Mouse (Mus musculus) midbrain, embryonic 16.5 days (tissue): ENCODE data around the gene Cpne9. TPM values are rescaled to one million over a fixed set of nuclear protein-coding genes. Genes with fewer than 3 reads are reported as not detected.
A peak's percentile ranks its signal among the peaks of the same experiment; 100 is the strongest.

Experiments
- ATAC-seq: fragments of 200-750 bp; cut with Nextera tagmentation; 2 replicates; pipeline ENCODE4 v1.8.0; 2017; ENCODE audit warnings: moderate TSS enrichment
- H3K27ac ChIP-seq: fragments of 300-500 bp; sonication (generic); 2 replicates; pipeline ENCODE4 v1.5.1; 2014; ENCODE audit warnings: mild to moderate bottlenecking, low read length, mixed read lengths
- H3K27me3 ChIP-seq: fragments of 300-500 bp; sonication (generic); 2 replicates; pipeline ENCODE4 v1.6.1; 2014; ENCODE audit warnings: low read depth, low read length, mixed read lengths; ENCODE audit not compliant: control insufficient read depth, insufficient read depth
- H3K36me3 ChIP-seq: fragments of 300-500 bp; sonication (generic); 2 replicates; pipeline ENCODE4 v1.6.1; 2014; ENCODE audit warnings: mild to moderate bottlenecking, low read length, moderate library complexity, mixed read lengths; ENCODE audit not compliant: control insufficient read depth, insufficient read depth
- H3K4me1 ChIP-seq: fragments of 300-500 bp; sonication (generic); 2 replicates; pipeline ENCODE4 v1.6.1; 2014; ENCODE audit warnings: mild to moderate bottlenecking, low read length, mixed read lengths; ENCODE audit not compliant: control insufficient read depth, insufficient read depth
- H3K4me2 ChIP-seq: fragments of 300-500 bp; sonication (generic); 2 replicates; pipeline ENCODE4 v1.6.1; 2014; ENCODE audit warnings: mild to moderate bottlenecking, low read length, mixed read lengths
- H3K4me3 ChIP-seq: fragments of 300-500 bp; sonication (generic); 2 replicates; pipeline ENCODE4 v1.5.1; 2014; ENCODE audit warnings: low read depth, mild to moderate bottlenecking, low read length, moderate library complexity, mixed read lengths
- H3K9ac ChIP-seq: fragments of 300-500 bp; sonication (generic); 2 replicates; pipeline ENCODE4 v1.6.1; 2014; ENCODE audit warnings: low read depth, low read length, mixed read lengths
- H3K9me3 ChIP-seq: fragments of 300-500 bp; sonication (generic); replicated peaks from 2 replicates; pipeline ENCODE4 v1.6.1; 2014; ENCODE audit warnings: mild to moderate bottlenecking, low read length, mixed read lengths; ENCODE audit not compliant: control insufficient read depth, poor library complexity, severe bottlenecking
- WGBS: fragments of 180-500 bp; shearing (Covaris S2); extraction: QIAGEN DNeasy Blood & Tissue Kit; methylation state at CpG from one replicate; pipeline ENCODE4 v1.1.7; 2014; 5-methylcytosine and 5-hydroxymethylcytosine counted together
- polyA plus RNA-seq: library from polyadenylated mRNA; unstranded; fragments of >200 nt; fragmentation: Nextera tagmentation; extraction: Ambion mirVana; gene quantifications from 2 replicates; pipeline ENCODE4 v1.2.1, GENCODE M21; 2015

The Cpne9 gene
- polyA plus RNA-seq, 1 experiment from 2014 or later = 3.9 TPM

GRCm38 (mm10) chr6:113342297-113342696, 60.2 kb downstream of the Cpne9 start:
- H3K9ac ChIP-seq = peak overlapping the region; percentile 52
- WGBS = 49% methylated on average over 4 of the region's 7 CpGs
- H3K27ac ChIP-seq = peak overlapping the region; percentile 35
- ATAC-seq = peak; percentile 54; the same call in 1 of the 2 replicates
- no peaks in the 10 kb centered on the region for H3K27me3 ChIP-seq
- H3K9me3 ChIP-seq = no peaks in the 10 kb centered on the region
- H3K4me3 ChIP-seq = peak overlapping the region; percentile 67
- H3K4me2 ChIP-seq = peak overlapping the region; percentile 78
- H3K36me3 ChIP-seq = no peaks in the 10 kb centered on the region; the same call in none of the 2 replicates
- H3K4me1 ChIP-seq = peaks cover 18% of the 10 kb centered on the region

DNA sequence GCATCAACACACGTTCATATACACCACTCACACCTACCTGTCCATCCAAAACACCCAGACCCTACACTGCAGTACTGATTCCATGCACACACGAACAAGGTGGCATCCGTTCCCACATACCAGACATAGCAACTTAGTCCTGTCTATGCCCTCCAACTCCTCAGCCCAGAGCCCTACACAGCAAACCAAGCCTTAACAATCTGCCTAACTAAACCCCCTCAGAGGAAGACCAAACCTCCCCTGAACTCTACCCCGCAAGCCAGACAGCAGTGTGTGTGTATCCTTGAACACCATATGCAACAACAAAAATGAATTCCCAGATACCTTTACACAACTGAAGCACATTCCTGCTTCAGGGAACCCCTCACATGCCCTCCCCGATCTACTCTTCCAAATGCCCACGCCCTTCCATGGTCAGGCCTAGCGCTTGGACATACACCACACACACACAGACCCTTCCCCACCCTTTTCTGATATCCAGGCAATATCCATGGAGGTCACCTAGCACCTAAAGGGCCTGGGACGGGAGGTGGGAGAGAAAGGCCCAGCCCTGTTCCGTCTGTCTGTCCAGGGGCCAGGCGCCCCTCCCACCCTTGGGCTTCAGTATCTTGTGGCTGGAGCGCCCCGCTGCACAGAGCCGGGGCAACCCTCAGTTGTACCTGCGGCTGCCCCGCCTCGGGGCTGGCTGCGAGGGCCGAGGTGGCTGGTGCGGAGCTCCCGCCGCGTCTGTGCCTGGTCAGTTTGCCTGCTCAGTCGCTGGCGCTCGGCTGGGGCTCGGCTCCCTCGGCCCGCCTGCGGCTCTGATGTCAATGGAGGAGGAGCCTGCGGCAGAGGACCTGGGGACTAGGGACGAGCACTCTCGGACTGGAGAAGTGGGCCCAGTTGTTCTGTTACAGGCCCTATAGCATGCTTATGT, 61.3 kb downstream of the Cpne9 start, which contains the start of gene Camk1:
Gene Camk1, minus strand, starts transcription at position 808 of the 916 bp plus-strand sequence.
- no peaks in the 10 kb centered on the region for H3K27me3 ChIP-seq
- H3K36me3 ChIP-seq = no peaks in the 10 kb centered on the region; the same call in 1 of the 2 replicates
- peak; percentile 79 for ATAC-seq
- no peaks in the 10 kb centered on the region for H3K9me3 ChIP-seq
- 18% methylated on average over 28 of the region's 32 CpGs for WGBS
- peak within 1 kb of the TSS; percentile 65 for H3K27ac ChIP-seq
- peak within 1 kb of the TSS; percentile 78 for H3K4me2 ChIP-seq
- peaks cover 18% of the 10 kb centered on the region for H3K4me1 ChIP-seq
- H3K9ac ChIP-seq = peak within 1 kb of the TSS; percentile 91
- H3K4me3 ChIP-seq = peak within 1 kb of the TSS; percentile 67

GRCm38 (mm10) chr6:113344321-113344720, 62.2 kb downstream of the Cpne9 start:
- Histone ChIP-seq H3K9me3 (no peaks in the 10 kb centered on the region), H3K9ac (peak overlapping the region; percentile 91), H3K4me1 (peaks cover 18% of the 10 kb centered on the region), H3K4me3 (peak overlapping the region; percentile 67; the same call in 1 of the 2 replicates), H3K27me3 (no peaks in the 10 kb centered on the region), H3K27ac (no peak overlapping the region), H3K4me2 (peak overlapping the region; percentile 78), H3K36me3 (no peaks in the 10 kb centered on the region; the same call in 1 of the 2 replicates)
- 0 out of 2 replicates have a peak, but pooled peaks have one; percentile 18 for ATAC-seq
- 49% methylated on average over 2 of the region's 2 CpGs for WGBS

DNA sequence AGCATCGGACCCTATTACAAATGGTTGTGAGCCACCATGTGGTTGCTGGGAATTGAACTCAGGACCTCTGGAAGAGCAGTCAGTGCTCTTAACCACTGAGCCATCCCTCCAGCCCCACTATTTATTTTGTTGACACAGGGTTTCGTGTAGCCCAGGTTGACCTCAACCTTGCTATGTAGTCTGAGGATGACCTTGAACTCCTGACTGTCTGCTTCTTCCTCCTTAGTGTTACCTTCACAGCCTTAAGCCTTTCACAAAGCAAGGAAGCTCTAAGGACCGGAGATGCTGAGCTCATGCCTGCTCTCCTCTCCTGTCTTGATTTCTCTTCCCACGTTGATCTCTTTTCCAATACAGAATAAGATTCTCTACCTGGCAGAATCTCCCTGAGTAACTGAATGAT, 64.8 kb downstream of the Cpne9 start:
- no peaks in the 10 kb centered on the region for H3K36me3 ChIP-seq
- no peak overlapping the region for H3K4me2 ChIP-seq
- H3K27me3 ChIP-seq = no peaks in the 10 kb centered on the region
- H3K9ac ChIP-seq = no peak overlapping the region
- H3K4me1 ChIP-seq = peaks cover 12% of the 10 kb centered on the region
- no peak overlapping the region for H3K4me3 ChIP-seq
- H3K27ac ChIP-seq = no peak overlapping the region
- H3K9me3 ChIP-seq = no peaks in the 10 kb centered on the region
- whole genome bisulfite sequencing = 81% methylated on average over 4 of the region's 4 CpGs
- no peak for ATAC-seq

DNA sequence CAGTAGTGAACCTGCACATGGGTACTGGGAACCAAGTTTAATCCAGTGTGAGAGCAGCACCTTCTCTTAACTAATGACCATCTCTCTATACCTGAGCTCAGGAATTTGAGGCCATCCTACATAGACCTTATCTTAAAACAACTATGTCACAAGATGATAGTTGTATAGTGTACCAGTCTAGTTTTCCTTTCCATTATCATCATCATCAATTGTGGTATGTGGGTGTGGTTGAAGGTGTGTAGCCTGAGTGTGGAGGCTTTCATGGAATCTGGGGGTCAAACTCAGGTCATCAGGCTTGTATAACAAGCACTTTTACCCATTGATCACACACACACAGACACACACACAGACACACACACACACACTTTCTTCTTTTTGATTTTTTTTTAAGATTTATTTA, 68.4 kb downstream of the Cpne9 start:
- no peaks in the 10 kb centered on the region for H3K27me3 ChIP-seq
- H3K9ac ChIP-seq = no peak overlapping the region
- no peaks in the 10 kb centered on the region for H3K9me3 ChIP-seq
- H3K4me3 ChIP-seq = no peak overlapping the region
- H3K36me3 ChIP-seq = no peaks in the 10 kb centered on the region
- H3K4me1 ChIP-seq = no peaks in the 10 kb centered on the region
- no peak overlapping the region for H3K4me2 ChIP-seq
- H3K27ac ChIP-seq = no peak overlapping the region
- no peak for ATAC-seq

GRCm38 (mm10) chr6:113351161-113351560, 69.1 kb downstream of the Cpne9 start:
- Histone ChIP-seq H3K4me2 (no peak overlapping the region), H3K27me3 (no peaks in the 10 kb centered on the region), H3K36me3 (no peaks in the 10 kb centered on the region), H3K9me3 (no peaks in the 10 kb centered on the region), H3K9ac (no peak overlapping the region), H3K4me3 (no peak overlapping the region), H3K27ac (no peak overlapping the region), H3K4me1 (no peaks in the 10 kb centered on the region)
- no peak for ATAC-seq
- 90% methylated on average over 1 of the region's 1 CpGs for WGBS

GRCm38 (mm10) chr6:113351653-113352052, 69.5 kb downstream of the Cpne9 start:
- Histone ChIP-seq H3K4me3 (no peak overlapping the region), H3K36me3 (no peaks in the 10 kb centered on the region), H3K9ac (no peak overlapping the region), H3K9me3 (no peaks in the 10 kb centered on the region), H3K4me1 (no peaks in the 10 kb centered on the region), H3K27ac (no peak overlapping the region), H3K27me3 (no peaks in the 10 kb centered on the region), H3K4me2 (no peak overlapping the region)
- ATAC-seq = no peak
- 66% methylated on average over 10 of the region's 10 CpGs for WGBS

GRCm38 (mm10) chr6:113352820-113353219, 70.7 kb downstream of the Cpne9 start:
- Histone ChIP-seq H3K4me1 (no peaks in the 10 kb centered on the region), H3K36me3 (no peaks in the 10 kb centered on the region), H3K4me2 (no peak overlapping the region), H3K9ac (no peak overlapping the region), H3K27ac (no peak overlapping the region), H3K4me3 (no peak overlapping the region), H3K27me3 (no peaks in the 10 kb centered on the region), H3K9me3 (no peaks in the 10 kb centered on the region)
- ATAC-seq = no peak
- WGBS = 83% methylated on average over 3 of the region's 3 CpGs

DNA sequence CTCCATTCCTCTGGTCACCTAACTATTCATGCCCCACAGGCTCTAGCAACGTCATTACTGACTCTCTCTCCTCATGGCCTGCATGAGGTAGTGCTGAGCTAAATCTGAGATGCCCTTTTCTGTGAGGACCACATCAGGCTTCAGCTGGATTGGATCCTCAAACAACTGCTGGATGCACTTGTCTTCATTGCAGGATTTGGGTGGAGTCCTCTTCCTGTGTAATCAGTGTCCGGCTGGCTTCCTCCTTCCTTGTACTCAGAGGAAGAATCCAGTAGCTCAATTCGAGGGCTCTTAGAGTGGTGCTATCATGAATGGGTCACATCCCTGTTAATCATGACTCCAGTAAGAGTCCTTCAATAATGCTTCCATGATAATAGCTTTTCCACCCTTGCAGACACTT, 71.6 kb downstream of the Cpne9 start:
- Histone ChIP-seq H3K4me2 (no peak overlapping the region), H3K27me3 (no peaks in the 10 kb centered on the region), H3K27ac (no peak overlapping the region), H3K4me1 (no peaks in the 10 kb centered on the region), H3K36me3 (no peaks in the 10 kb centered on the region), H3K9ac (no peak overlapping the region), H3K4me3 (no peak overlapping the region), H3K9me3 (no peaks in the 10 kb centered on the region)
- no peak for ATAC-seq
- 70% methylated on average over 3 of the region's 3 CpGs for WGBS
